Mouse (Mus musculus) MEL (cell line): Measurements from ENCODE around the gene Rcan1.

Experiments
- CTCF ChIP-seq, 3 experiments: IDR thresholded peaks in 2 of 3; conservative IDR thresholded peaks in 1 of 3; 2 replicates each; pipeline ENCODE4 v1.5.1; 2011 to 2012; ENCODE audit warnings: low read length in 3 of 3, low read depth in 2 of 3, mild to moderate bottlenecking in 2 of 3, improper control_type of control experiment in 1 of 3, inconsistent platforms in 1 of 3, mixed read lengths in 1 of 3, moderate library complexity in 1 of 3; ENCODE audit not compliant: control insufficient read depth in 1 of 3, insufficient read depth in 1 of 3, poor library complexity in 1 of 3, severe bottlenecking in 1 of 3
- MEF2A ChIP-seq: IDR thresholded peaks from 2 replicates; pipeline ENCODE4 v1.6.1; 2014; ENCODE audit warnings: low read depth, mild to moderate bottlenecking, inconsistent platforms, low read length, improper control_type of control experiment; ENCODE audit not compliant: poor library complexity, insufficient replicate concordance, severe bottlenecking; ENCODE audit errors: extremely low read depth

GRCm38 (mm10) chr16:92381092-92381491 lies 89.6 kb downstream of the Rcan1 start:
- TF ChIP-seq CTCF (IDR thresholded peaks at IDR 0.05 in 2 of 3, conservative IDR thresholded peaks at IDR 0.05 in 1 of 3; ENCODE audit: control insufficient read depth in 1 of 3, insufficient read depth in 1 of 3, low read depth in 2 of 3, low read length in 3 of 3, poor library complexity in 1 of 3, severe bottlenecking in 1 of 3) (no peak), MEF2A (no peak)
